Mouse (Mus musculus) limb, embryonic 14.5 days (tissue): ENCODE measurements around the gene Gpx7. TPM values are rescaled to one million over a fixed set of nuclear protein-coding genes. Genes with fewer than 3 reads are reported as not detected.

Experiments used
- ATAC-seq: fragments of 200-750 bp; cut with Nextera tagmentation; 2 replicates; pipeline ENCODE4 v1.8.0; 2017; ENCODE audit warnings: low read depth, moderate number of reproducible peaks, moderate TSS enrichment; ENCODE audit not compliant: low FRiP score
- DNase-seq: peaks from one replicate; pipeline ENCODE4 v3.0.0-alpha.2; 2015; ENCODE audit warnings: low spot score
- H3K27ac ChIP-seq: fragments of 300-500 bp; sonication (generic); replicated peaks from 2 replicates; pipeline ENCODE4 v1.5.1; 2014; ENCODE audit warnings: low read depth, mild to moderate bottlenecking, low read length, moderate library complexity, mixed read lengths
- H3K27me3 ChIP-seq: fragments of 300-500 bp; sonication (generic); 2 replicates; pipeline ENCODE4 v1.6.1; 2014; ENCODE audit warnings: low read length, mixed read lengths; ENCODE audit not compliant: control insufficient read depth, insufficient read depth
- H3K36me3 ChIP-seq: fragments of 300-500 bp; sonication (generic); 2 replicates; pipeline ENCODE4 v1.6.1; 2014; ENCODE audit warnings: mild to moderate bottlenecking, low read length, moderate library complexity, mixed read lengths; ENCODE audit not compliant: control insufficient read depth, insufficient read depth
- H3K4me1 ChIP-seq: fragments of 300-500 bp; sonication (generic); 2 replicates; pipeline ENCODE4 v1.6.1; 2014; ENCODE audit warnings: antibody characterized with exemption, low read length, mixed read lengths; ENCODE audit not compliant: control insufficient read depth, insufficient read depth
- H3K4me2 ChIP-seq: fragments of 300-500 bp; sonication (generic); replicated peaks from 2 replicates; pipeline ENCODE4 v1.6.1; 2014; ENCODE audit warnings: low read depth, mild to moderate bottlenecking, low read length, moderate library complexity; ENCODE audit not compliant: severe bottlenecking
- H3K4me3 ChIP-seq: fragments of 300-500 bp; sonication (generic); replicated peaks from 2 replicates; pipeline ENCODE4 v1.5.1; 2014; ENCODE audit warnings: low read length
- H3K9ac ChIP-seq: fragments of 300-500 bp; sonication (generic); 2 replicates; pipeline ENCODE4 v1.6.1; 2014; ENCODE audit warnings: mild to moderate bottlenecking, low read depth, low read length, moderate library complexity; ENCODE audit not compliant: severe bottlenecking
- H3K9me3 ChIP-seq: fragments of 300-500 bp; sonication (generic); 2 replicates; pipeline ENCODE4 v1.6.1; 2016; ENCODE audit warnings: low read length; ENCODE audit not compliant: control insufficient read depth
- POLR2A ChIP-seq: fragments of 200-500 bp; IDR thresholded peaks from 2 replicates; pipeline ENCODE4 v1.8.0; 2012; ENCODE audit warnings: inconsistent platforms, mild to moderate bottlenecking, moderate library complexity, borderline replicate concordance; ENCODE audit not compliant: insufficient read depth, insufficient read length; ENCODE audit errors: extremely low read depth
- WGBS: fragments of 180-500 bp; shearing (Covaris S2); extraction: QIAGEN DNeasy Blood & Tissue Kit; methylation state at CpG from one replicate; pipeline ENCODE4 v1.1.7; 2014; 5-methylcytosine and 5-hydroxymethylcytosine counted together
- polyA plus RNA-seq, 2 experiments: library from polyadenylated mRNA; depleted of rRNA in 1 of 2; stranded (reverse) in 1 of 2; unstranded in 1 of 2; fragments of >200 nt; fragmentation: Nextera tagmentation in 1 of 2; extraction: Ambion mirVana in 1 of 2; gene quantifications; 2 replicates each; pipeline versions ENCODE4 v1.2.1 to v1.2.3; 2012 to 2014

The Gpx7 gene
- polyA plus RNA-seq, 2 experiments, result 92.8 to 117 TPM

DNA sequence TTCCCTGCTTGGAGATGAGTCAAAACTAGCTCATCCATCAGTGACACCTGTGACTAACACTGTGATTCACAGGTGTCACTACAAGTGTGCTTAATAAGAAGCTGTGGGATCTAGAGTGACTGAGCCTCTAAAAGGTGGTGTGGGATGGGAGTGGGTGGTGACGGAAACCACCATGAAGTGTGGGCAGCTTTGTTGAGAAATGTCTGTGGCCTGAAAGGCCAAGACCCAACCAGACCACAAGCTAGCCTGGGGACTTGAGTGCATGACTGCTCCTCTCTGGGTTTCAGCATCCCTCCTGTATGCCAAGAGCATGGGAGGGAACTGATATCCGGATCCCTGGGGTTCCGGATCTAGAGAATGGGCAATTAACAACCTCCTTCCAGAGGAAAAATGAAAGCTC lies 35.3 kb downstream of the Gpx7 start:
- Histone ChIP-seq H3K4me1 (peaks cover 4% of the 10 kb centered on the region; the same call in 1 of the 2 replicates), H3K4me2 (no peak overlapping the region), H3K36me3 (no peaks in the 10 kb centered on the region), H3K4me3 (no peak overlapping the region), H3K27ac (no peak overlapping the region), H3K9me3 (no peaks in the 10 kb centered on the region), H3K9ac (no peak overlapping the region), H3K27me3 (no peaks in the 10 kb centered on the region)
- ATAC-seq (no peak), DNase-seq (no peak)
- TF ChIP-seq POLR2A, result no peak
- 70% methylated on average over 3 of the region's 3 CpGs for WGBS

DNA sequence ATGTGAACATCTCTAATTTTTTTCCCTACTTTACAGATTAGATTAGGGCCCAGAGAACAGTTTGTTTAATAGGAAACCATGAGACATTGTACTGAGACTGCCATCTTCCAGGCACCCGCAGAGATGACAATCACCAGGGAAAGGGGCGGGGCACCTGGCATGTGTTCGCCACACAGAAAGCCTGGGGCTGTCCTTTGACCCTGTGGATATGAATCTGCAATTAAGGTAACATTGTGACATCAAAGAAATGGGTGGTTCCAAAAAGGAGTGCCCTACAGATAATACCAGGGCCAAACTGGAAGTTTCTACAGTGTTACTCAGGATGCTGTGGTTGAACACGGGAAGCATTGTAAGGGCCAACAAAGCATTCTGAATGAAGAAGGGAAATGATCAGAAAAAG lies 36.4 kb downstream of the Gpx7 start:
- WGBS, result 59% methylated on average over 4 of the region's 4 CpGs
- H3K4me3 ChIP-seq, result no peak overlapping the region
- H3K9ac ChIP-seq, result no peak overlapping the region
- H3K36me3 ChIP-seq, result no peaks in the 10 kb centered on the region
- H3K27ac ChIP-seq, result no peak overlapping the region
- no peaks in the 10 kb centered on the region for H3K27me3 ChIP-seq
- H3K4me2 ChIP-seq, result no peak overlapping the region
- no peaks in the 10 kb centered on the region for H3K9me3 ChIP-seq
- no peak for TF ChIP-seq POLR2A
- H3K4me1 ChIP-seq, result peaks cover 4% of the 10 kb centered on the region; the same call in 1 of the 2 replicates
- ATAC-seq (no peak), DNase-seq (no peak)

DNA sequence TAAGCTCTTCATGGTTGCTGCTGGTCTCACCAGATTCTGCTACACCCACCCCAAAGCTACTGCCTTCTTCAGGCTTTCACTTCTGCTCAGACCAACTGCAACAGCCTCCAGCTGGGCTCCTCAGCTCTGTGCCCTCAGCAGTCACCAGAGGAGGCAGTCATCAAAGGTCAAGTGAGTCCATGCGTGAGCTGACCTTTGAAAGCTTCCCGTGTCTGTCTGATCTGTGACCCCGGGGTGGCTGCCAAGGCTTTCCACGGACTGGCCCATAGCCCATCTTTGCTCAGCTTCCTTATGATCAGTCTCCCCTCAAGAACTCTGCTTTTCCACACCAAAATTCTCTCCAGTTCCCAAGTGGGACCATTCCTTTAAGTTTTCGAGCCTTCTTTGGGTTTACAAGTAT lies 37.5 kb downstream of the Gpx7 start:
- WGBS, result 38% methylated on average over 5 of the region's 5 CpGs
- Histone ChIP-seq H3K27ac (no peak overlapping the region), H3K27me3 (no peaks in the 10 kb centered on the region), H3K9ac (no peak overlapping the region), H3K4me3 (no peak overlapping the region), H3K9me3 (no peaks in the 10 kb centered on the region), H3K4me2 (no peak overlapping the region), H3K36me3 (no peaks in the 10 kb centered on the region), H3K4me1 (peaks cover 4% of the 10 kb centered on the region)
- DNase-seq, result no peak
- no peak for TF ChIP-seq POLR2A
- no peak for ATAC-seq

DNA sequence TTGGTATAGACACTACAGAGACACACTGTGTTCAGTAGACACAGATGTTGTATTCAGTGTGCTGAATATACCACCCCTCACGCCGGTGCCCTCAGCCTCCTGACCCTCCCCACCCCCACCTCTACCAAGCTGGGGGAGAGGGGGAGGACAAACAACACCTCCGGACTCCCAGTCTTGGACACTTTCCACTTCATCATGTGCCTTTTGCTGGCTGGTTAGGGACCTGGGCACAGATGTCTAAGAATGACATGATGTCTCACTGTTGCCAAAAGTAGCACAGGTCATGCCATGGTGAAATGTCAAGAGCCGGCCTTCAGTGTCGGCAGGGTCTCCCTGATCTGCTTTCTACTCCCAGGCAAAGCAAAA lies 42.7 kb downstream of the Gpx7 start:
- H3K27ac ChIP-seq, result peak overlapping the region; percentile 55; the same call in 1 of the 2 replicates
- no peak for ATAC-seq
- no peaks in the 10 kb centered on the region for H3K9me3 ChIP-seq
- H3K27me3 ChIP-seq, result no peaks in the 10 kb centered on the region
- H3K9ac ChIP-seq, result no peak overlapping the region
- peaks cover 36% of the 10 kb centered on the region for H3K4me1 ChIP-seq
- DNase-seq, result no peak
- no peaks in the 10 kb centered on the region for H3K36me3 ChIP-seq
- no peak overlapping the region for H3K4me2 ChIP-seq
- WGBS, result 25% methylated on average over 5 of the region's 5 CpGs
- no peak overlapping the region for H3K4me3 ChIP-seq
- no peak for TF ChIP-seq POLR2A

DNA sequence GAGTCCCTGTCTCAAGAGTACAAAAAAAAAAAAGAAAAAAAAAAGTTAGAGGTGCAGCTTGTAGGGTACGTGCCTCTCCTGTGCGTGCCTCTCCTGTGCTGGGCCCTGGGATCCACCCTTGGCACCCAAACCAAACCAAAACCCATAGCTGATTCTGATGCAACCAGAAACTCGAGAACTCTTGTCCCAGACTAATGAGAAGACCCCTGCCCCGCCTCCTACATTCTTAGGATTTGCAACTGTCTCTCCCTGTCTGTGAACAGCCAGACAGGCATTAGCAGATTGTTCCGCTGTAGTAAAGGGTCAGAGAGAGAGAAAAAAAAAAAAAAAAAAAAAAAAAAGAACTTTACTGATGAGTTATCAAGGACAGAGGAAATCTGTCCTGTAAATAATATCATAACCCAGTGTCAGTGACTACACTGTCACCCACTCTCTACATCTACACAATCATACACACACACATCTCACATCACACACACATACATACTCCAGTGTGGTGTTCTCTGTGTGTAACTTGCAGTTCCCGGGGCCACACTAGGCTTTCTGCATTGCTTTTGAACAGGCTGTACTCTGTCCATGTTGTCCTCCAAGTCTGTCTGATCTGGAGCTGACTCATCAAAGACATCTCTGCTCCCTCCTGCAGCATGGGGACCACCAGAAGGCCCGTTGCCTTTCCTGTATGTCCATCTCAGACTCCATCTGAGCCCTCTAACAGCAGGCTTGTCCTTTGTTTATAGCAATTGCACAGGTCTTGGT lies 43.2 kb downstream of the Gpx7 start:
- H3K27me3 ChIP-seq, result no peaks in the 10 kb centered on the region
- 15% methylated on average over 7 of the region's 7 CpGs for WGBS
- H3K9ac ChIP-seq, result no peak overlapping the region; the same call in 1 of the 2 replicates
- peak overlapping the region; percentile 24 for H3K4me2 ChIP-seq
- no peaks in the 10 kb centered on the region for H3K36me3 ChIP-seq
- peak; percentile 58; the same call in 1 of the 2 replicates for ATAC-seq
- no peaks in the 10 kb centered on the region for H3K9me3 ChIP-seq
- DNase-seq, result peak; percentile 72
- H3K4me1 ChIP-seq, result peaks cover 42% of the 10 kb centered on the region
- H3K4me3 ChIP-seq, result no peak overlapping the region
- TF ChIP-seq POLR2A, result no peak
- H3K27ac ChIP-seq, result peak overlapping the region; percentile 83
